Mouse (Mus musculus) forebrain, embryonic 14.5 days (tissue): ENCODE results near the gene Thap7. TPM values are rescaled to one million over a fixed set of nuclear protein-coding genes. Genes with fewer than 3 reads are reported as not detected.
"Not testable (repeated sequence)": the region's sequence is repeated elsewhere in the genome, so short reads cannot be mapped to it uniquely, and the experiment has no call there.

Experiments used
- ATAC-seq: fragments of 200-750 bp; cut with Nextera tagmentation; 2 replicates; pipeline ENCODE4 v1.8.0; 2017; ENCODE audit warnings: mild to moderate bottlenecking, moderate library complexity
- DNase-seq: peaks from one replicate; pipeline ENCODE4 v3.0.0-alpha.2; 2015; ENCODE audit warnings: low spot score
- H3K27ac ChIP-seq: fragments of 300-500 bp; sonication (generic); 2 replicates; pipeline ENCODE4 v1.5.1; 2014; ENCODE audit warnings: low read depth, mild to moderate bottlenecking, control low read depth, low read length, moderate library complexity
- H3K27me3 ChIP-seq: fragments of 300-500 bp; sonication (generic); replicated peaks from 2 replicates; pipeline ENCODE4 v1.6.1; 2014; ENCODE audit warnings: low read length, control low read depth, mixed read lengths; ENCODE audit not compliant: control insufficient read depth, insufficient read depth
- H3K36me3 ChIP-seq: fragments of 300-500 bp; sonication (generic); 2 replicates; pipeline ENCODE4 v1.6.1; 2014; ENCODE audit warnings: low read length, control low read depth; ENCODE audit not compliant: control insufficient read depth, insufficient read depth
- H3K4me1 ChIP-seq: fragments of 300-500 bp; sonication (generic); 2 replicates; pipeline ENCODE4 v1.6.1; 2014; ENCODE audit warnings: antibody characterized with exemption, low read length, control low read depth; ENCODE audit not compliant: control insufficient read depth, insufficient read depth
- H3K4me2 ChIP-seq: fragments of 300-500 bp; sonication (generic); 2 replicates; pipeline ENCODE4 v1.6.1; 2014; ENCODE audit warnings: mild to moderate bottlenecking, control low read depth, low read length
- H3K4me3 ChIP-seq: fragments of 300-500 bp; sonication (generic); 2 replicates; pipeline ENCODE4 v1.5.1; 2014; ENCODE audit warnings: low read depth, low read length, control low read depth
- H3K9ac ChIP-seq: fragments of 300-500 bp; sonication (generic); 2 replicates; pipeline ENCODE4 v1.6.1; 2014; ENCODE audit warnings: mild to moderate bottlenecking, low read length, control low read depth, moderate library complexity
- H3K9me3 ChIP-seq: fragments of 300-500 bp; sonication (generic); replicated peaks from 2 replicates; pipeline ENCODE4 v1.6.1; 2016; ENCODE audit warnings: low read length, control low read depth, mixed read lengths; ENCODE audit not compliant: control insufficient read depth
- WGBS: fragments of 180-500 bp; shearing (Covaris S2); extraction: QIAGEN DNeasy Blood & Tissue Kit; methylation state at CpG from one replicate; pipeline ENCODE4 v1.1.7; 2014; 5-methylcytosine and 5-hydroxymethylcytosine counted together
- polyA plus RNA-seq: library from polyadenylated mRNA; unstranded; fragments of >200 nt; fragmentation: Nextera tagmentation; extraction: Ambion mirVana; gene quantifications from 2 replicates; pipeline ENCODE4 v1.2.1, GENCODE M21; 2014

The Thap7 gene
- polyA plus RNA-seq, 1 experiment from 2014 or later, result 61.6 TPM

DNA sequence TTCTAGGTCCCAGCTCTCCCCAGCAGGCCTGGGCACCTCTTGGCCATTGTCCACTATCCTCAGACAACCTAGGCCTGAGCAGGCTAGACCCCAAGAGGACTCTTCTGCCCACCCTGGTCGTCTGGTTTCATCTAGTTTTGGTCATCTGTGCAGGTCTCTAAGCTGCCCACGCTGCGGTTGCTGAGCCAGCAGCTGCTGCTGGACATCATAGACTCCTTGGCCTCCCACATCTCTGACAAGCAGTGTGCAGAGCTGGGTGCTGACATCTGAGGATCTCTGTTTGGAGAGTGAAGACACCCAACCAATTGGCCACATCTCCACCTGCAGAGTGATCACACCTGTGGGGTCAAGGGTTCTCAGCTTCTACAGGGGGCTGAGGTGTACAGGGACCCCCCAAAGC, 5.4 kb downstream of the Thap7 start:
- ATAC-seq, result no peak
- Histone ChIP-seq H3K9me3 (no peaks in the 10 kb centered on the region), H3K9ac (no peak overlapping the region), H3K27ac (no peak overlapping the region), H3K36me3 (peaks cover 83% of the 10 kb centered on the region), H3K4me1 (peaks cover 4% of the 10 kb centered on the region; the same call in 1 of the 2 replicates), H3K4me2 (no peak overlapping the region), H3K27me3 (no peaks in the 10 kb centered on the region), H3K4me3 (no peak overlapping the region)
- WGBS, result 91% methylated on average over 3 of the region's 3 CpGs
- no peak for DNase-seq

DNA sequence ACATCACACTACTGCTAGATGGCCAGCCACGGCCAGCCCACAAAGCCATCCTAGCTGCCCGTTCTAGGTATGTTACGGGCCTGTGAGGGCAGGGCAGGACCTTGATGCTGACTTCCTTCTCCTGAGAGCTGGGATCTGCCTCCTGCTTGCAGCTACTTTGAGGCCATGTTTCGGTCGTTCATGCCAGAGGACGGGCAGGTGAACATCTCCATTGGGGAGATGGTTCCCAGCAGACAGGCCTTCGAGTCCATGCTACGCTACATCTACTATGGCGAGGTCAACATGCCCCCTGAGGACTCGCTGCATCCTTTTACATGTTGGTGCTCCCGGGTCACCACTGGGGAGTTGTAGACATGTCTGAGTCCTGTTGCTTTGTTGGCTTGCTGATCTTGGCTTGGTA, 6.8 kb downstream of the Thap7 start:
- no peak overlapping the region for H3K4me2 ChIP-seq
- H3K27ac ChIP-seq, result no peak overlapping the region
- ATAC-seq (no peak), DNase-seq (no peak)
- H3K27me3 ChIP-seq, result no peaks in the 10 kb centered on the region
- peaks cover 96% of the 10 kb centered on the region for H3K36me3 ChIP-seq
- WGBS, result 93% methylated on average over 11 of the region's 11 CpGs
- no peak overlapping the region for H3K9ac ChIP-seq
- no peak overlapping the region for H3K4me3 ChIP-seq
- H3K4me1 ChIP-seq, result no peaks in the 10 kb centered on the region
- no peaks in the 10 kb centered on the region for H3K9me3 ChIP-seq

DNA sequence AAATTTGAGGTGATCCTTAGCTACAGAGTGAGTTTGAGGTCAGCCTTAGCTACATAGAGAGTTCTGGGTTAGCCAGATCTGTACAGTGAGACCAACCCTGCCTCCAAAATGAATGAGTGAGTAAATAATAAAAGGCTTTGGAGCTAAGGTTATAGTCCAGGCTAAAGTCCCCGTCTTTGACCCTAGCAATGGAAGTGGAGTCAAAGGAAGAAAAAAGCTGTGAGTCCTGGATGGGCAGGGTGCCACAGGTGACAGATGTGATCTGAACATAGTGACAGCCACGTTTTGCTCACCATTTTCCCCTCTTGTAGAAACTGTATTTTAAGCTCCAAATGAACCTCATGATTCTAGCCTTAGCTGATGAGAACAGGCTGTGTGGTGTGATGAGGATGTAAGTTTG, 12.0 kb downstream of the Thap7 start:
- DNase-seq (no peak), ATAC-seq (no peak)

DNA sequence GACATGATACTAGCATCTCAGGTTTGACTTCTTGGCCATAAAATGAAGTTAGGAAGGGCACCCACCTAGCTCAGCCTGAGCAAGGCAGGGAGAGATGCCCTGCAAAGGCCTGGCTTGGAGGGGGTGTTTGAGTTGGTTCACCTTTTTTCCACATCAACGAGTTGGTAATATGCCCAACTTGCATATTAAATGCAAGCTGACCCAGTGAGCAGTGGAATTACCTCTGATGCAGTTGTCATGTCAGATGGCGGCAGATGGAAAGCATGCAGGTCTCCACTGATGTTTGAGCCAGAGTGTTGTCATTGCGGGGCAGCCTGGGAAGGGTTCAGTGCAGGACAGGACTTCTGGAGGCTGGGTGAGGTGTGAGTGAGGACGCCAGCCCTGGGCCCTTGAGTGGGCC, 19.5 kb downstream of the Thap7 start:
- Histone ChIP-seq H3K27me3 (no peaks in the 10 kb centered on the region), H3K4me3 (no peak overlapping the region), H3K36me3 (peaks cover 46% of the 10 kb centered on the region), H3K4me2 (no peak overlapping the region), H3K27ac (no peak overlapping the region), H3K9me3 (no peaks in the 10 kb centered on the region), H3K9ac (no peak overlapping the region), H3K4me1 (peaks cover 11% of the 10 kb centered on the region)
- no peak for DNase-seq
- no peak for ATAC-seq
- 90% methylated on average over 4 of the region's 4 CpGs for WGBS

More for the DNA sequence above, 12.0 kb downstream of the Thap7 start:
- Histone ChIP-seq H3K4me3 (no peak overlapping the region), H3K27me3 (no peaks in the 10 kb centered on the region), H3K4me2 (no peak overlapping the region), H3K9me3 (no peaks in the 10 kb centered on the region), H3K4me1 (no peaks in the 10 kb centered on the region), H3K9ac (no peak overlapping the region), H3K27ac (no peak overlapping the region), H3K36me3 (peaks cover 94% of the 10 kb centered on the region)
- 82% methylated on average over 2 of the region's 2 CpGs for WGBS

DNA sequence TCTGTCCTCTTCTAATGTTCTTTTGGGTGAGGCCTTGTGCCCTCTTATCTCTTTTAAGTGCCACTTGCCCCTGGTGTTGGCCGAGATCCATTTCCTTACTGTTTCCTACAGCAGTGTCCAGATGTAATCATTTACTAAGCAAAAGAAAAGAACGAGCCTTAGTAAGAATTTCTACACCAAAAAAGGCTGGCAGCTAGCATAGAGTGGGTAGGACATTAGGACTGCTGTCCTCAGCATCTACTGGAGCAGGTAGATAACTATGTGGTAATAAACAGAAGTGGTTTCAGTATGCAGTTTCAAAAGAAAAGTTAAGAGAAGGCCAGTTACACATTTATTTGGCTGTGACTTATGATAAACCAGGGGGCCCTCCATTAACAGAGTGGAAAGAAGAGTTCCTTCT, 20.2 kb downstream of the Thap7 start:
- ATAC-seq, result no peak
- Histone ChIP-seq H3K27ac (no peak overlapping the region), H3K36me3 (peaks cover 39% of the 10 kb centered on the region), H3K4me1 (peaks cover 11% of the 10 kb centered on the region), H3K27me3 (no peaks in the 10 kb centered on the region), H3K4me2 (no peak overlapping the region), H3K9ac (no peak overlapping the region), H3K4me3 (no peak overlapping the region), H3K9me3 (no peaks in the 10 kb centered on the region)
- DNase-seq, result no peak
- 80% methylated on average over 2 of the region's 2 CpGs for WGBS

DNA sequence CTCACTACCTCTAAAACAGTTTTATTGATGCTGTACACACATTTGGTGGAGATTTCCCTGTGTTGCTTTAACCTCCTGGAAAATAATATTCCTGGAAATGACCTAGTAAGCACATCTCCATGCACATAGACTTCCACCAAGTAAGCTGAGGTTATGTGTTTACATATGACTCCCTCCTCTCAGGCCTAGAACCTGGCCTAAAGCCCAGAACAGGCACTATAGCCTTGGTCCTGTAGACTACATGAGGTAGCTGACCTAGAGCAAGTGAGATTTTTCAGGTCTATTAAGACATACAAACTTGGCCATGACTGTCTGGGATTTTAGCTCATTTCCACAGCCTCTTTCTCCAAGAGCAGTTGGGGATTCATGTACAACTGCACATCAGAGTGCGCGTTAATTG, 20.8 kb downstream of the Thap7 start:
- no peaks in the 10 kb centered on the region for H3K9me3 ChIP-seq
- no peak overlapping the region for H3K27ac ChIP-seq
- no peak for DNase-seq
- H3K4me2 ChIP-seq, result peak overlapping the region; percentile 70
- ATAC-seq, result no peak
- no peaks in the 10 kb centered on the region for H3K27me3 ChIP-seq
- 0 out of 2 replicates have a peak overlapping the region, but pooled peaks have one; percentile 84 for H3K9ac ChIP-seq
- 98% methylated on average over 2 of the region's 2 CpGs for WGBS
- H3K4me1 ChIP-seq, result peaks cover 11% of the 10 kb centered on the region
- H3K36me3 ChIP-seq, result peaks cover 33% of the 10 kb centered on the region
- H3K4me3 ChIP-seq, result no peak overlapping the region

DNA sequence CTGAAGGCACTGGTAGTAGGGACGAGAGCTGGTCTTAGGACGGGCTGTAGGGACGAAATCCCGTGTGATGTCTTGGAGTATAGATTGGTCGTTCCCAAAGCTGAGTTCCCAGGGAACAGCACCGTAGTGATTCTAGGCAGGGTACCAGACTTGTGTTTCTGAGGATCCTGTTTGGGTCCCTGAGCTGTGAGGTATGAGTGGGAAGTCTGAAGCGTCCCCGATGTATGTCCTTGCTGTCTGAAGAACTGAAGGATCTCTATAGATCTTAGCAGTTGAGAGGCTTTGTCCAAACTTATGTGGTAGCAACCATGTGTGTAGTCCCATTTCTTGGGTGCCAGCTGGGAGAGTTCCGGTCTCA, 21.7 kb downstream of the Thap7 start:
- Histone ChIP-seq H3K9ac (peak overlapping the region; percentile 84), H3K36me3 (peaks cover 27% of the 10 kb centered on the region), H3K27me3 (no peaks in the 10 kb centered on the region), H3K27ac (0 out of 2 replicates have a peak overlapping the region, but pooled peaks have one; percentile 49), H3K4me1 (peaks cover 11% of the 10 kb centered on the region), H3K9me3 (no peaks in the 10 kb centered on the region), H3K4me2 (peak overlapping the region; percentile 70), H3K4me3 (peak overlapping the region; percentile 70)
- ATAC-seq (no peak), DNase-seq (no peak)
- 11% methylated on average over 9 of the region's 9 CpGs for WGBS

DNA sequence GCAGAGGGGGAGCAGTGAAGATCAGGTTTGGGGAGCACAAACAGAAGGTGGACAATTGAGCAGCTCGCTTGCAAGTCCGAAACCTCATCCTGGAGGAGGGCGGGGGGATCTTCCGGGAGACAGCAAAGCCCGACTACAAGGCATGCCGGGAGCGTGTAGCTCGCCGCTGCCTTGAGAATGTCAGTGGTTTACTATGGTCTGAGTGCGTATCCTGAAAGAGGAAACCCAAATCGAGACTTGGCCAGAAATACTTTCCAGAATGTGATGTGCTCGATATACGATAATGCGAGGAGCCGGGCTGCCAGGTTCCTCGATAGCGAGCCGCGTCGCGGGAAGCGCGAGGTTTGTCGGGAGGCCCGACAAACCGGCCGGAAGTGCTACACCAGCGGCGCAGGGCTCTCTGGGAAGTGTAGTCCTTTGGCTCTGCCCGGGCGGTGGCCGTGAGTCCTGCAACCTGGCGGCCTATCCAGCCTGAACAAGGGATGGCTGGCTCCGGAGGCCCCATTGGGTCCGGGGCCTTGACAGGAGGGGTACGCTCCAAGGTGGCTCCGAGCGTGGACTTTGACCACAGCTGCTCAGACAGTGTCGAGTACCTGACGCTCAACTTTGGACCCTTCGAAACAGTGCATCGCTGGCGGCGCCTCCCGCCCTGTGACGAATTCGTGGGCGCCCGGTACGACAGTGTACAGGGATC, 22.2 kb downstream of the Thap7 start, which contains the start of gene Lztr1:
Gene Lztr1 (plus strand): TSS at position 143 of the 694 bp plus-strand sequence.
- H3K4me2 ChIP-seq, result peak within 1 kb of the TSS; percentile 70
- DNase-seq, result peak; percentile 95
- peak within 1 kb of the TSS; percentile 71 for H3K27ac ChIP-seq
- H3K4me1 ChIP-seq, result peaks cover 11% of the 10 kb centered on the region
- no peaks in the 10 kb centered on the region for H3K9me3 ChIP-seq
- peaks cover 23% of the 10 kb centered on the region for H3K36me3 ChIP-seq
- H3K27me3 ChIP-seq, result no peaks in the 10 kb centered on the region
- peak within 1 kb of the TSS; percentile 84 for H3K9ac ChIP-seq
- WGBS, result under 1% methylated on average over 50 of the region's 50 CpGs
- ATAC-seq, result peak; percentile 99
- H3K4me3 ChIP-seq, result peak within 1 kb of the TSS; percentile 70

DNA sequence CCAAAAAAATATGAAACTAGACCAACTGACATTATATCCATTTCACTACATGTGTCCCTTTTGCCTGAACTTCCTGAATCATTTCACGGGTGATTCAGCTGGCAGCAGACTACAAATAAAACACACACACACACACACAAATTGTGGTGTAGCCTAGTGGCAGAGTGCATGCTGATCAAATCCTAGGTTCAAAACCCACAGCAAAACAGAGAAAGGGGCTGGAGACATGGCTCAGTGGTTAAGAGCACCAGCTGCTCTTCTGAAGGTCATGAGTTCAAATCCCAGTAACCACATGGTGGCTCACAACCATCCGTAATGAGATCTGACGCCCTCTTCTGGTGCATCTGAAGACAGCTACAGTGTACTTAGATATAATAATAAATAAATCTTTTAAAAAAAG, 22.9 kb downstream of the Thap7 start:
- not testable (repeated sequence) for DNase-seq, H3K9me3 ChIP-seq, H3K27me3 ChIP-seq
- peak overlapping the region; percentile 70 for H3K4me3 ChIP-seq
- H3K9ac ChIP-seq, result peak overlapping the region; percentile 84
- H3K36me3 ChIP-seq, result peaks cover 16% of the 10 kb centered on the region
- WGBS, result 32% methylated on average over 3 of the region's 3 CpGs
- H3K4me2 ChIP-seq, result peak overlapping the region; percentile 70
- peak overlapping the region; percentile 71 for H3K27ac ChIP-seq
- ATAC-seq, result peak; percentile 10
- peaks cover 11% of the 10 kb centered on the region for H3K4me1 ChIP-seq
